Mouse (Mus musculus) liver, postnatal 0 days (tissue): ENCODE measurements around the gene Pdcd1.

Source experiments
- CTCF ChIP-seq: sonication (generic); IDR thresholded peaks from 2 replicates; pipeline ENCODE4 v1.5.1; 2016; ENCODE audit warnings: antibody characterized with exemption, low read depth
- EP300 ChIP-seq: IDR thresholded peaks from 2 replicates; pipeline ENCODE4 v1.6.1; 2016; ENCODE audit warnings: antibody characterized with exemption, low read depth, mild to moderate bottlenecking

- TF ChIP-seq EP300 (no peak), CTCF (no peak)
Measured at GRCm38 (mm10) chr1:94085324-94086105, 33.2 kb upstream of the Pdcd1 start.
